Mouse (Mus musculus) adrenal gland, postnatal 10 days (tissue): ENCODE results near the gene Rnf26. TPM values are rescaled to one million over a fixed set of nuclear protein-coding genes. Genes with fewer than 3 reads are reported as not detected.
"Not testable (repeated sequence)": the region's sequence is repeated elsewhere in the genome, so short reads cannot be mapped to it uniquely, and the experiment has no call there.

Source experiments
- DNase-seq: peaks from one replicate; pipeline ENCODE4 v3.0.0; 2021; ENCODE audit warnings: mixed read lengths
- total RNA-seq, 2 experiments: library from RNA; stranded (reverse); gene quantifications; 2 replicates each; pipeline ENCODE4 v1.2.3; 2021

The Rnf26 gene
- total RNA-seq, 2 experiments from 2014 or later, result 29.3 to 35.5 TPM

DNA sequence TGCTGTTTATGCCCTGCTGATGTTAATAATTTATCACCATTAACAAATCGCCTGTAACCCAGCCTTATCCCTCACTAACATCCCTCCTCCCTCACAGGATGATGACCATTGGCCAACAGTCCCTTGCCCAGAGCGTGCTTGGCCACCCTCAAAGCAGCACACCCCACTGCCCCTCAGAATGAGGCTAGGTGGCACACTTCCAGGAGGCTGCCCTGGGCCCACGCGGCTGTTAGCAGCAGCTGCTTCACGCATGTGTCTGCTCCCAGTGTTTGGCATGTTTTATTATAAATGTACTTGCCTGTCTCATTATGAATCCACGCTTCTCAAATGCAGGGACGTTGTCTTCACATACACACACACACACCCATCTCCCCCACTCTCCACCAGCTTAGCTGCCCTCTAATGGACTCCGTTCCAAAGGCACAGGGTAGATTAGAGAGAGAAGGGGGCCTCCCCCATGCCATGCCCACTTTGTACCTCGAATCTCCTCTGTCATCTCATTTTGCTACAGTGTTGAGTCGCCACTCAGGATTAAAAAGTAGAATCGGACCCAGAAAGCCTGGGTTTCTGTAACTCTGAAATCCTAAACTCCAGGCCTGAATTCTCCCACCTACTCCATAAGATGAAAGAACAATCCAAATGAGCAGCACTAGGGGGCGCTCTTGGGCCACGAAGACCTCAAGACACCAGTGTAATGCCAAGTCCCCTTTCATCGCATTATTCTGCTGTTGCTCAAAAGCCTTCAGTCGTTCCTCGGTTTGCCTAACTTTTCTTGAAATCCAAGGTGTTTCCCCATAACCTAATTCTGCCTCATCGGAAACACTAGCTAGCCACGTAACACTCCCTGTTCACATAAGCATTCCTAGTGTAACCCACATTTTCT lies 12.5 kb upstream of the Rnf26 start:
- DNase-seq, result peak; percentile 90

DNA sequence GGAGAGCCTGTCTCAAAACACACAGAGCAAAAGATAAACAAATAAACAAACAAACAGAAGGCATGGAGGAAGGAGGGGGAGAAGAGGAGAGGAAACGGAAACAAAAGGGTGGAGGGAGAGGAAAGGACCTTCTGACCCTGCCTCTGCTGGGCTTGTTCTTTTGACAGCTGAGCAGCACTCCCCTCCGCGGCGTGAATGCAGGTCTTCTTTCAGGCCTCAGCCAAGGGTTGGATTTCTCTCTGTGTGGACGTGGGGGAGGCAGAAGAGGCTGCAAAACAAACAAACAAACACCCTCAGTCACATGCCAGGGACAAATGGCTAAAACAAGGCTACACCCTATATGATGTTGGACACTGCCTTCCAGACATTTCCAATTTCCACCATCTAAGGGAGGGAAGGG lies 11.7 kb upstream of the Rnf26 start:
- no peak for DNase-seq

DNA sequence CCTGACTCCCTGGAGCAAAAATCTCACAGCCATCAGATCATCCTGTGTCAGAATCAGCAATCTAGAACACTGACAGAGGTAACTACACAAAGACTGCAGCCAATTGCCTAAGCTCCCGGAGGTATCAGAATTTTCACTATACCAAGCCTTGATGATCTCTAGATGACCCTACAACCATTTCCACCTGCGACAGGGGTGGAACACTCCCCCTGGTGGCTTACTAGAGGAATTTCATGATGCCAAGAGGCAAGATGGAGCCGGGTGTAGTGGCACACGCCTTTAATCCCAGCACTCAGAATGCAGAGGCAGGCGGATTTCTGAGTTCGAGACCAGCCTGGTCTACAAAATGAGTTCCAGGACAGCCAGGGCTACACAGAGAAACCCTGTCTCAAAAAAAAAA lies 11.0 kb upstream of the Rnf26 start:
- DNase-seq, result no peak

DNA sequence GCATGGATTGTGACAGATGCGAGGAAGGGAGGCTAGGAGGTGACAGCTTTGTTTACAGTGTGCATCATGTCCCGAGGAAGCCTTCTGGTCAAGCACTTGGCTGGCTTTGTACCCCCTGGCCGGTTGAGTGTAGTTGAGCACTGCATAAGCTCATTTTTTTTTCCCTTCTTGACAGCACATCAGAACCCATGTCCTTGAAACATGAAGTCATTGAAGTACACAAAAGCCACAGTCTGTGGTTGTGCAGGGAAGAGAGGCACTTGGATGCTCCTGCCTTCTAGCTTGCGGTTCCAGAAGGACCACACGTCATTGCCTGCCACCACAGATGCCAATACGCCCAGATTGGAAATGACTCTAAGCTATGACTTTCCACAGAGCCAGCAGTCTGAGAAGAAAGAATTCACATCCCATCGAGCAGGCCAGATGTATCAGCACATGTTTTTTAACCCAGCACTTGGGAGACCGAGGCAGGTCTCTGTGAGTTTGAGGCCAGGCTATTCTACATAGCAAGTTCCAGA lies 6.7 kb upstream of the Rnf26 start:
- DNase-seq, result no peak

DNA sequence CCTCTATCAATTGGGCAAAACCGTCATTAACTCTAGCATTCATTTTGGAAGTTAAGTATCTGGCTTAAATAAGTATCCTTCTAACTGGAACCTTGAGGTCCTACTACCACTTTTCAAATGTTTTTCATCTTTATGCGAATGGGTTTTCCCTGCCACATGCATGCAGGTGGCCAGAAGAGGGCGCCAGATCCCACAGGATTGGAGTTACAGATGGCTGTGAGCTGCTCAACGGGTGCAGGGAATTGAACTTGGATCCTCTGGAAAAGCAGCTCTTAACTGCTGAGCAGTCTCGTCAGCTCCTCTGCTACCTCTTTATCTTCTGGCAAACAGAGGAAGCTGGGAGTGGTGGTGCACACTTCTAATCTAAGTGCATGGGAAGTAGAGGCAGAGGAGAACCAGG lies 5.7 kb upstream of the Rnf26 start:
- DNase-seq, result peak; percentile 70

DNA sequence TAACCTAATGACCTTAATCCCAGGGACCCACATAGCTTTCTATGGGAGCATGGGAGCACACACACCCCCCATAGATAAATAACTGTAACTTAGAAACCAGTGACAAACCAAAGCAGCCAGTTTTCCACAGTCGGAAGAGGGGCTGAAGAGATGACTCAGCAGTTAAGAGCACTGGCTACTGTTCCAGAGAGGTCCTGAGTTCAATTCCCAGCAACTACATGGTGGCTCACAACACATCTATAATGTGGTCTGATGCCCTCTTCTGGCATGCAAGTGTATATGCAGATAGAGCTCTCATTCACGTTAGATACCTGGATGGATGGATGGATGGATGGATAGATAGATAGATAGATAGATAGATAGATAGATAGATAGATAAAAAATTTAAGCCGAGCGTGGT lies 2.9 kb upstream of the Rnf26 start:
- DNase-seq, result no peak

DNA sequence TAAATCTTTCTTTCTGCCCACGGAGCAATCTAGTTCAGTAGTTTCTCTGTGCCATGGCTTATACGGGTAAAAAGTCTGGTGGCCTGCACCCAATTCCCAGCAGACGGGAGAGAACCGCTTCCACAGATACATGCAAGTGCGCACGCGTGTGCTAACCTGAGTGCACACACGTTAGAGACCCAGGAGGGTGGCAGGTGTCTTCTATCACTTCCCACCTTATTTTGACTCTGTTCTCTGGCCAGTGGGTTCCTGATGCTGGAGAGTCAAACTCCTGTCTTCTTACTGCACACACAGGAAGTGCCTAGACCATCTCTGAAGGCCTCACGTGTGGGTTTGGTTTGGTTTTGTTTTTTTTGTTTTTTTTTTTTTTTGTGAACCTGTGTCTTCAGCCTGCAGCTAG lies 2.3 kb upstream of the Rnf26 start:
- DNase-seq, result no peak

DNA sequence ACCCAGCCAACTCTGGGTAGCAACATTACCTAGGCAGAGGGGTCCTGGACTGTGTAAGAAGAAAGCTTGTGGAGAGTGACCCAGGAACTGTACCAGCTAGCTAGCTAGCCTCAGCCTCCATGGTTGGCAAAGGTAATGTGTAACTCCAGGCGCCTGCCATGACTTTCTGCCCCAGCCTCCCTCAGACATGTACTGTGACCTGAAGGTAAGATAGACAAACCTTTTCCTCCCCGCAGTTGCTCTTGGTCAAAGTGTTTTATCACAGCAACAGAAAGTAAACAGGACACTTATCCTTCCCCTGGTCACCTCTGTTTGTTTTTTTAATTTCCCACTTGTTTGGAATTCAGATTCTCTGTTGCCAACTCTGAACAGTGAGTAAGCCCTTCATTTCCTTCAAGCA lies 1.1 kb upstream of the Rnf26 start:
- no peak for DNase-seq

DNA sequence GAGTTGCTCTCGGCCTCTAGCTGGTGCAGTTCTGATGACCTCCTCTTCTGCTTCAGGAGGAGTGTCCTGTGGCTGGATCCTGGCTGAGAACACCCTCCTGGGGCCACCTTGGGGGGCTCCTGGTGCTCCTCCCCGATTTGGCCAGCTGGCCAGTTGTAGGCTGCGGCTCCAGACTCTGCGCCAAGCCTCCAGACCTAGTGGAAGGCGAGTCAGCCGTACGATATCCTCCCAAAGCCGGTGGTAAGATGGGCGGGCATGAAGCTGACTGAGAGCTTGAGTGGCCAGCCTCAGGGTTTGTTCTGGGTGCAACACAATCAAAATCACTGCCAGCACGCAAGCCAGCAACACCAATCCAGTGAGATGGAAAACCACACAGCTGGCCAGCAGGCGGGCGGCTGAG lies 1.4 kb downstream of the Rnf26 start:
- DNase-seq, result not testable (repeated sequence)

DNA sequence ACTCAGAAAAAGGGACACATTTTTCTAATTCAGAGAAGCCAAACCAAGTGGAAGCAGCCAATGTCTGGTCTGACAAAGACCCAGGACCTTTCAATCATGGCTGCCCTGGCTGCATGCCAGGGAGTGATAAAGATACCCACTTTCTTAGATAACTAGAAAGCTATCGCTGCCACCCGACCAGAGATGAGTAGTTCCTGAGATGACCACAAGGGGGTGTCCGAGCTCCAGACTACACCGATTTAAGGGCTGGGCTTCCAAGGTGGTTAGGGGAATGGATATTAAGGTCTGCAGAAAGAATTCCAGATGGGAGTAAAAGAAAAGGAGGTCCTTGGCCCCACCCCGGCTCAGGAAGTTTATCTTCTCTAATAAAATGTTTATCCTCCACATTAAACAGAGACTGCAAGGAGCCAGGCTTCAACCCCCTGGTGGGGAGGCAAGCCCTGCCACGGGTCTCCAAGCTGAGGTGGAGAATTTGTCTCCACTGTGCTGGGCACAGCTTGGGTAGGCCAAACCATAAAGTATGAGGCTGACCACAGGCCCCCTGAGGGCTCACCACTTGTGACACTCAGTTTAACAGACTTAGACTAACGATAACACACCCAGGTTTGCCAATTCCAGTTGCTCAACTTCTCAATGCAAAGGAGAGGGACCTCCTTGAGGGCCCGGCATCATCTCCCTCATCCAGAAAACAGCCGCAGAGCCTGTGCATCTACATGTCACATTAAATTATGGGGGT lies 3.8 kb downstream of the Rnf26 start:
- peak; percentile 87 for DNase-seq

DNA sequence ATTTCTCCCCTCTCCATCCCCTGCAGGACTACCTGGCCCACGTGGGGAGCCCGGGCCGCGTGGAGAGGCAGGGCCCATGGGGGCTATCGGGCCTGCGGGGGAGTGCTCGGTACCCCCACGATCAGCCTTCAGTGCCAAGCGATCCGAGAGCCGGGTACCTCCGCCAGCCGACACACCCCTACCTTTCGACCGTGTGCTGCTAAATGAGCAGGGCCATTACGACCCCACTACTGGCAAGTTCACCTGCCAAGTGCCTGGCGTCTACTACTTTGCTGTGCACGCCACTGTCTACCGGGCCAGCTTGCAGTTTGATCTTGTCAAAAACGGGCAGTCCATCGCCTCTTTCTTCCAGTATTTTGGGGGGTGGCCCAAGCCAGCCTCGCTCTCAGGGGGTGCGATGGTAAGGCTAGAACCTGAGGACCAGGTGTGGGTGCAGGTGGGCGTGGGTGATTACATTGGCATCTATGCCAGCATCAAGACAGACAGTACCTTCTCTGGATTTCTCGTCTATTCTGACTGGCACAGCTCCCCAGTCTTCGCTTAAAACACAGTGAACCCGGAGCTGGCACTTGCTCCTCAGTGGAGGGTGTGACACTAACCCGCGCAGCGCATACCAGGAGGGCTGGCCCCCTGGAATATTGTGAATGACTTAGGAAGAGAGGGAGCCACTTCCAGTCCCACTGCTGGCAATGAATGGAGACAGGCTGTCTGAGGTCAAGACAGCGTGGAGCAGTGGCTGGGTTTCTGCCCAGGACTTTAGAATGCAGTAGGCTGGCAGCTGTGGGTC lies 4.9 kb downstream of the Rnf26 start:
- DNase-seq, result no peak

DNA sequence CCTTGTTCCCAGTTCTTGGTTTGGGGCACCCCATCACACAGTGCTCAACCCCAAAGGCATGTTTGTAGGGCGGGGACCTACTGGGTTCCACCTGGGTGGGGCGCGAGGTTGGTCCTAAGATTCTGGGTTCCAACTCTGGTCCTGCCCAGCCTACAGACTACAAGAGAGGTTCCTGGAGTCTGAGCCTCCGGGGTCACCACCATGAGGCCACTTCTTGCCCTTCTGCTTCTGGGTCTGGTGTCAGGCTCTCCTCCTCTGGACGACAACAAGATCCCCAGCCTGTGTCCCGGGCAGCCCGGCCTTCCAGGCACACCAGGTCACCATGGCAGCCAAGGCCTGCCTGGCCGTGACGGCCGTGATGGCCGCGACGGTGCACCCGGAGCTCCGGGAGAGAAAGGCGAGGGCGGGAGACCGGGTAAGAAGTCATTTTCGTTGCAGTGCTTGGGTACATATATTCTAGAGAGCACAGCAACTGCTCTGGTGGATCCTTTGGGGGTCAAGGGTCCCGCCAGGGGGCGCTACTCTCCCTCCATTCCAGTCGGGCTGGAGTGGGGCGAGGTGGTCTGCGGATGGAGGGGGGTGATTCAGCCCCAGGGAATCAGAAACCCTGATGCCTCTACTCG lies 5.6 kb downstream of the Rnf26 start:
- DNase-seq, result peak; percentile 77

DNA sequence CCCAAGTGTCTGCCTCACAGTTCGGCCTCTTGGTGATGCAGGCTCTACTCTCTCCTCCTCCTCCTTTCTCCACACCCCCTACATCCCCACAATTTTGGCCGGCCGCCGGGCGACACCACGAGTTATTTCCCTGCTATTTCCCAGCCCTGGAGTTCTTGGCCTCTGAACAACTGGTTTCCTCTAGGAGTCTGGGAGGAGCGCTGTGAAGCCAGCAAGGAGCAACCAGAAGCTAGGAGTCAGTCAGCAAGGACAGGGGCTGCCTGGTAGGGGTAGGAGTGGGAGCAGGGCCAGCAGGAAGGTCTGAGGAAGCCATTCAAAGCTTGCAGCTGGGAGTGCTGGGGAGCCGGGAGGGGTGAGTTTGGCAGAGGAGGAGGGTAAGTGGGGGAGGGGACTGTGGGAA lies 6.2 kb downstream of the Rnf26 start, which contains the start of gene C1qtnf5:
TSS of gene C1qtnf5 (plus strand) at position 136 of the 400 bp plus-strand sequence.
- DNase-seq, result peak; percentile 84

DNA sequence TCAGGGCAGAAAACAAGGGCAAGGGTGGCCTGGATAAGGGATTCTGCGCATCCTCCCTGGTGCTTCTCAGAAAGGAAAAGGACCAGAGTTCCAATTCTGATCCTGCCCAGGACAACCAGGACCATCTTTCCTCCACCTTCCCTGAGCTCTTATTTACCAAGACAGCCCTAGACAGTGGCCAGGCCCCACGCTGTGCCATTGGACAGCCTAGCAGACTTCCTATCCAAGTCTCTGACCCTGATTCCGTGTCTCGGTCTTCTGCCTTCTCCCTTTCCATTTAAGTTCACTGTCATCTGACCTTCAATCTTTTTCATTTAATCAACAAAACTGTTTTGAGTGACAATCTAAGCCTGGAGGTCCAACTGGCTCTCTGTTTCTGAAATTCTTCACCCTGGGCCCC lies 6.7 kb downstream of the Rnf26 start:
- no peak for DNase-seq

DNA sequence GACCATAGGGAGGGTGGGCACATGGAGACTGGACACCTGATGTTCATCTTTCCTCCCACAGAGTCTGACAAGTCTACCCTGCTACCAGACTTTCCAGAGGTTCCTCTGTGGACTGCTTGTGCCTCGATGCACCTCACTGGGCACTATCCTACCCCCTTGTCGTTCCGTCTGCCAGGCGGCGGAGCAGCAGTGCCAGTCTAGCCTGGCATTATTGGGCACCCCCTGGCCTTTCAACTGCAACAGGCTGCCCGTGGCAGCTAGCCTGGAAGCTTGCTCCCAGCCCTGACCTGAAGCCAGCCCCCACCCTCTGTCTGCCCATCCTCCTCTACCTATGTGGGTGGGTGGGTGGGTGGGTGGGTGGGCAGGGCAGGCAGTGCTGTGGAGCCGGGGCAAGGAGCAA lies 7.1 kb downstream of the Rnf26 start:
- no peak for DNase-seq

DNA sequence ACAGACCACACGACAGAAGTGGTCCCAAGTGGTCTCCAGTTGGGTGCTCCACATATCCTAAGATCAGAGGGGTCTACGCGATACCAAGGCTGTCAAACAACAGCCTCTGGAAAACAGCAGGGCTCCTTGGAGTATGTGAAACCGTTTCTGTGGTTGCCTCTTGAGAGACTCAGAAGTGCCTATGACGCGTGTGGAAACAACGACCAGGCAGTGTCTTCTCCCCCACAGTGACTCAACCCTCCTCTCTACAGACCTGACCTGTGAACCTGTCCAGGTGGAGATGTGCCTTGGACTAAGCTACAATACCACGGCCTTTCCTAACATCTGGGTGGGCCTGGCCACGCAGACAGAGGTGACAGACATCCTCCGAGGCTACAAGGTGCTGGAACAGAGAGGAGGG lies 7.5 kb downstream of the Rnf26 start:
- DNase-seq, result no peak

DNA sequence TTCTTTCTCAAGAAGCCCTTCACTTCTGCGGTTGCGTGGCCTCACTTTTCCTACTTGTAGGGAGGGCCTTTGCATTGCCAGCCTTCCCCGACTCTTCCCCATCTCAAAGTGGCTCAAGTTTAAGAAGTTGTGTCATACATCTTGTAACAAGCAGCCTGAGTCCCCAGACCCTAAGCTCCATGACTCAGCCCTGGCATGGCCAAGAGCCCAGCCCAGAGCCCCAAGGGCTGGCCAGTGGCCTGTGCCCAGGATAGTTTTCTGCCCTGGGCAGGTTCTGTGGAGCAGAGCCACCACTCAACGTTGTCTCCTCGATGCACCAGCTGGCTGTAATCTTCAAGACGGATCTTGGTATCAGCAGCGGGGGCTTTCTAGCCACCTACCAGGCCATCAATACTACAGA lies 8.4 kb downstream of the Rnf26 start:
- DNase-seq, result peak; percentile 55

DNA sequence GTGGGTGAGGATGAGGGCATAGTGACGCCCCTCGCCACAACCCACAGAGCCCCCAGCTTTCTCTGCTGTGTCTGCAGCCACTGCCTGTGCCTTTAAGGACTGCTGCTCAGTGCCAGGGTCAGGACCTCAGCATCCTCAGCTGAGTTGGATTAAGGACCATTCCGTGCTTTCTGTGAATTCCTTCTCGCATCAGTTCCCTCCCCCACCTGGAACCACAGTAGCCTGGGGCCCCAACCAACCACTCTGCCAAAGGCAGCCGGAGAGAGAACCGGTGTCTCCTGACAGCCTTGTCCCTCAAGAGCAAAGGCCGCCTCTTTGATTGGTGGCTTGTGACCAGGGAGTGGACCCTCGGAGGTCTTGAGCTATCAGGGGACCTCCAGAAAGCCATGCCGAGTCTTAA lies 11.8 kb downstream of the Rnf26 start, which contains the start of gene Mfrp:
TSS of gene Mfrp (plus strand) at position 240 of the 400 bp plus-strand sequence.
- no peak for DNase-seq

DNA sequence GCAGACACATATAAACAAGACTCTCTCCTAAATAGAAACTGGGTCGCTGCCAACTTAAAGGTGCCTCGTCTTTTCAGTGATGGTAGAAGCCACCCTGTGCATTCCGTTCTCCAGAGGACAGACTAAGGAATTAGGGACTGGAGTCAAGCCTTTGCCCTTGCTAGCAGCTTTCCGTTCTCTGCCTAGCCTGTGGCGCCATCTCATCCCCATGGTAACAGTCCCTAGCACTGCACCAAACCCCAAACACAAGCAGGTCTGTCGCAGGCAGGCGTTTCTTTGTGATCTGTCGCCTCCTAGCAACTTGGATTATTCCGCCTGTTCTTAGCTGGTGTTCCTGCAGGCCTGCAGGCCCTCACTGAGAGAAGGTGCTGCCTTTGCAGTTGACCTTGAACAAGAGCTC lies 16.8 kb downstream of the Rnf26 start:
- peak; percentile 46 for DNase-seq

DNA sequence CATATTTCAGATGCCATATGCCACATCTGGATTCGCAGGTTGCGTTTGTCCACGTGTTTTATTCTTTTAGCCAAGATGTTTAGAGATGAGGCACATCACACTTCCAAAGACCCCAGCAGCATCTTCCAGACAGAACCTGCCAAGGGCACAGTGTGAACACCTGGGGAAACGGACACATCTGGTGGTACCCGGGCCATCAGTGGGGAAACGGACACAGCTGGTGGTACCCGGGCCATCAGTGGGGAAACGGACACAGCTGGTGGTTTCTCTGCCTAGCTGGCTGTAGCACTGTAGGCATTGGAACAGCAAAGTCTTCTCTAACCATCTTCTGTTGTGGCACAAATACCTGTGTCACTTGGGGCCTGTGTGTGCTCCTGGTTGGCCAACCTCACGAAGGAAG lies 17.5 kb downstream of the Rnf26 start:
- no peak for DNase-seq

DNA sequence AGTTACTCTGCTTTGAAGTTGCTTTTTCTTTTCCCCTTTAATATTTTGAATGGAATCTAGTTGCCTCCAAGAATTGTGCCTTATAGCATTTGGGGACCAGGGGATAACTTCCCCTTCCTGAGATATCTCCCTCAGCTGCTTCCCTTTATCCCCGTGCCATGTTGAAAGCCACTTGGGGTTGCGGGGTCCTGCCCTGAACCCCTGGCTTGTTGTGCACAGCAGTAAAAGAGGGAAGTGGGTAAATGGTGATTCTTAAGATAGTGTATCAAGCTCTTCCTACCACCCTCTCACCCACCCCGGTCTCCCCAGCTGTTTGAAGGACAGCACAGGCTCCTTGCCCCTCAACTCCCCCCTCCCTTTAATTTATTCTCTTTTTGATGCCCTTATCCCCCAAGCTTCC lies 18.6 kb downstream of the Rnf26 start:
- no peak for DNase-seq
